Mouse (Mus musculus): Measurements from ENCODE around the gene Shq1. TPM values are rescaled to one million over a fixed set of nuclear protein-coding genes. Genes with fewer than 3 reads are reported as not detected.

Gene Shq1
- polyA plus RNA-seq, 1 experiment = 2.7 TPM

DNA sequence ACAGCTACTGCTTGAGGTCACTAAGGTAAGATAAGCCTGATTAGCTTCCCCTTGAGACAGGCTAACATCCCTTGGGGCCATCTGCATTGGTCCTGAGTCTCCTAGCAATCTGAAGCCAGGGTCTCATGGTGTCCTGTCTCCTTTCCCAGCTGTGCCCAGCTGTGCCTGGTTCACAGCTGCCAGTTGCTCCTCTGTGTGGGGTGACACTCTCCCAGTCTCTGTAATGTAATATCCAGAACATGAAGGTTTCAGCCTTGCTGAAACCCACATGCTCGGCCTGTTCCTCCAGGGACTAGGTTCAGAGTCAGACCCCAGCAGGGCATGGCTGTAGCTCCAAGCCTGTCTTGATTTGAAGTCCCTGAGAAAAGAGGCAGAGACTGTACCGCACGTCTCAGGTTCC, 141.3 kb downstream of the Shq1 start:
- H3K27ac ChIP-seq (ENCODE audit: insufficient read depth, low read depth, low read length) = no peak overlapping the region
- TF ChIP-seq POLR2A (IDR thresholded peaks at IDR 0.05; ENCODE audit: borderline replicate concordance, low read depth, low read length) (no peak), CTCF (IDR thresholded peaks at IDR 0.05; ENCODE audit: low read depth, low read length) (no peak)
- 0 out of 2 replicates have a peak, but pooled peaks cover 3% of the 10 kb centered on the region for H3K4me1 ChIP-seq (ENCODE audit: control insufficient read depth, insufficient read depth, low read length)
- no peak overlapping the region for H3K4me3 ChIP-seq (ENCODE audit: insufficient read depth, low read length)

DNA sequence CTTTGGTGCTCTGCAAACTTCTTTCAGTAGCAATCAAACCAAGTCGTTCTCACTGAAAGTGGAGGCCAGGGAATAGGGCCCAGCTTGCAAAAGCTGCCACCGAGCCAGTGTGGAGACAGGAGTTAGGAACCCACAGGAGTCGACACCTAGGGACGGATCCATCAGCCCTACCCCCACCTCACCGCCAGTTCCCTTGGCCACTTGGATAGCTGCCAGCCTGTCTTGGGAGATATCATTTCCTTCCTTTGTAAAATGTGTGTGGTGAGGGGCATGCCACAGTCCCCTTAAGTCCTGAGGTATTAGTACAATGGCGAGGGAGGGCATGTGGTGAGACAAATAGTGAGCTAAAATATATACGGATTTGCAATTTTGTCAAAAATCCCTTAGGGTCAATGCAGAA, 142.4 kb downstream of the Shq1 start:
- 0 out of 2 replicates have a peak, but pooled peaks cover 3% of the 10 kb centered on the region for H3K4me1 ChIP-seq (ENCODE audit: control insufficient read depth, insufficient read depth, low read length)

DNA sequence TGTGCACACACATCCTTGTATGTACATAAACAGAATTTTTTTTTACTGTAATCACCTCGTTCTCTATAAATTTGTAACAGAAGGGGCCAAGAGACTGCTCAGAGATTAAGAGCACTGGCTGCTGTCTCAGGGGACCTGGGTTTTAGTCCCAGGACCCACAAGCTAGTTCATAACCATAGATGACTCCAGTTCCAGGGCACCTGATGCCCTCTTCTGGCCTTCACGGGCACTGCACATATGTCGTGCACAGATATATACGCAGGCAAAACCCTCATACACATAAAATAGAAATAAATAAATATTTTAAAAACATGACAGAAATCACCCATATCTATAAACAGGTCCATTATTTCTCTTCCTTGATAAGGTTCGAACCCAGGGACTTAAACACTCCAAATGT, 143.0 kb downstream of the Shq1 start:
- Histone ChIP-seq H3K4me3 (ENCODE audit: insufficient read depth, low read length) (no peak overlapping the region), H3K4me1 (ENCODE audit: control insufficient read depth, insufficient read depth, low read length) (0 out of 2 replicates have a peak, but pooled peaks cover 3% of the 10 kb centered on the region), H3K27ac (ENCODE audit: insufficient read depth, low read depth, low read length) (no peak overlapping the region)
- TF ChIP-seq CTCF (IDR thresholded peaks at IDR 0.05; ENCODE audit: low read depth, low read length) (peak; percentile 60), POLR2A (IDR thresholded peaks at IDR 0.05; ENCODE audit: borderline replicate concordance, low read depth, low read length) (no peak)

More for the DNA sequence above, 142.4 kb downstream of the Shq1 start:
- Histone ChIP-seq H3K4me3 (ENCODE audit: insufficient read depth, low read length) (no peak overlapping the region), H3K27ac (ENCODE audit: insufficient read depth, low read depth, low read length) (no peak overlapping the region)
- TF ChIP-seq CTCF (IDR thresholded peaks at IDR 0.05; ENCODE audit: low read depth, low read length) (no peak), POLR2A (IDR thresholded peaks at IDR 0.05; ENCODE audit: borderline replicate concordance, low read depth, low read length) (no peak)

DNA sequence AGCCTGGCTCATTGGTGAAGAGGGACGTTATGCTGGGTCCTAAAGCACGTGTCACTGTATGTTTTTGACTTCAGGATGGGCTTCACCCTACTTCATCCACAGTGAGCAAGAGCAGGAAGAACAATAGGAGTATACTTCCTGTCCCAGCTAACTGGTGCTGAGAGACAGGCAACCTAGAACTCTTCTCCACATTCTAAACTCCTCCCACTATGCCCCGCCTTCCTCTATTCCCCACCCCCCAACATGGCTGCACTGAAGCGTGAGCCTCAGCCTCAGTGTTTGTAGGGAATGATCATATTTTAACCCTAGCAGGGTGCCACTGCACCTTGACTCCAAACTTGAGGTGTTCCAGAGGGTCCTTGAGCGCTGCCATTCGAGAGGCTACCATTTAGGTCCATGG, 143.8 kb downstream of the Shq1 start:
- TF ChIP-seq CTCF (IDR thresholded peaks at IDR 0.05; ENCODE audit: low read depth, low read length) (no peak), POLR2A (IDR thresholded peaks at IDR 0.05; ENCODE audit: borderline replicate concordance, low read depth, low read length) (no peak)
- Histone ChIP-seq H3K27ac (ENCODE audit: insufficient read depth, low read depth, low read length) (no peak overlapping the region), H3K4me1 (ENCODE audit: control insufficient read depth, insufficient read depth, low read length) (0 out of 2 replicates have a peak, but pooled peaks cover 3% of the 10 kb centered on the region), H3K4me3 (ENCODE audit: insufficient read depth, low read length) (no peak overlapping the region)

DNA sequence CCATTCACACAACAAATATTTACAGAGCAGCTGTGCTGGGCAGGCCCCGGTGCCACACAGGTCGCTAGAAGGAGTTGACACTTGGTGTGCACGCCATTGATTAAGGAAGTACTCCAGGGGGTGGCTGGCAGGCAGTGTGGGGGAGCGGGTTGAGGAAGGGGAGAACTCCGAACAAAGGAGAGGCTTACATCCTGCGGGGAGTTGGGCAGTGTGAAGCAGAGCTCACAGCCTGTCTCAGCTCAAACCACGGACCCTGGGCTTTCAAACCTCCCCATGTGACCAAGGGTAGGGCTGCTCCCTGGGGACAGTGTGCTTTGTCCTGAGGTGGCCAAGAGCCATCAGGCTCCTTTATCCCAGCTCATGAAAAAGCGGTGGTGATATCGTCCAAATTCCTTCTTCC, 144.9 kb downstream of the Shq1 start:
- Histone ChIP-seq H3K4me3 (ENCODE audit: insufficient read depth, low read length) (no peak overlapping the region), H3K27ac (ENCODE audit: insufficient read depth, low read depth, low read length) (no peak overlapping the region), H3K4me1 (ENCODE audit: control insufficient read depth, insufficient read depth, low read length) (peaks cover 9% of the 10 kb centered on the region)
- no peak for TF ChIP-seq POLR2A (IDR thresholded peaks at IDR 0.05; ENCODE audit: borderline replicate concordance, low read depth, low read length)
- no peak for TF ChIP-seq CTCF (IDR thresholded peaks at IDR 0.05; ENCODE audit: low read depth, low read length)

DNA sequence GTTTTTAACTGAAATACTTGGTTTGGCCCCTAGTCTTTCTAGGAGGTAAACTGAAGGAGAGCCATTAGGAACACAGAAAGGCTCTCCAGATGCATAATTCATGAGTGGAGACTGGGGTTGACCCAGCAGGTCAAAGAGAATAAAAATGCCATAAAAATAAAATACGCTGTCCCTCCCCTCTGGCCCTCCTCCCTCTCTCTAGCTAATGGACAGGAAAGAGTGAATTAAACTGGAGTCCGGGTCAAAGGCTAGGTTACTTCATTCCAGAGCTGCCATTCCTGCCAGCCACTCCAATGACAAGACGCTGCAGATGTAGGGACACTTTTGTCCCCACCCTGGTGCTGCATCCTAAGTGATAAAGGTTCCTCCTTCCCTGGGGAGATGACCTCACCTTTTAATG, 145.5 kb downstream of the Shq1 start:
- Histone ChIP-seq H3K27ac (ENCODE audit: insufficient read depth, low read depth, low read length) (no peak overlapping the region), H3K4me1 (ENCODE audit: control insufficient read depth, insufficient read depth, low read length) (peaks cover 9% of the 10 kb centered on the region), H3K4me3 (ENCODE audit: insufficient read depth, low read length) (no peak overlapping the region)
- TF ChIP-seq CTCF (IDR thresholded peaks at IDR 0.05; ENCODE audit: low read depth, low read length) (no peak), POLR2A (IDR thresholded peaks at IDR 0.05; ENCODE audit: borderline replicate concordance, low read depth, low read length) (no peak)

DNA sequence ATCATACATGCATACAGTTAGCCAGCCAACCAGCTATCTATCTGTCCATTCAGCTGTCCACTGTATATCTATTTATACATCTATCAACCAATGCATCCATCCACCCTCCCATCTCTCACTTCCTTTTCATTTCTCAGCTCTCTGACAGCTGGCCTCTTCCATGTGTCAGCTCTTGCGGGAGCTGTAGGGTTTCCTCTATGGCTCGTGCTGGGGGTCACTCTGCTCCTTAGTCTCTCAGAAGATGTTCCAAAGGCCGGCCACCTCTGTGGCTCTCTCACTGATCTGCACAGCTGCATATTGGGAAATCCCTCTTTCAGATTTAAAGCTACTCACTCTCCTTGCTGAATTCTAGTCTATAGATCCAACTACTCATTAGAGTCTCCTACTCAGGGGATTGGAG, 148.5 kb downstream of the Shq1 start:
- TF ChIP-seq POLR2A (IDR thresholded peaks at IDR 0.05; ENCODE audit: borderline replicate concordance, low read depth, low read length) (no peak), CTCF (IDR thresholded peaks at IDR 0.05; ENCODE audit: low read depth, low read length) (no peak)
- Histone ChIP-seq H3K4me1 (ENCODE audit: control insufficient read depth, insufficient read depth, low read length) (peaks cover 9% of the 10 kb centered on the region), H3K27ac (ENCODE audit: insufficient read depth, low read depth, low read length) (no peak overlapping the region), H3K4me3 (ENCODE audit: insufficient read depth, low read length) (no peak overlapping the region)

DNA sequence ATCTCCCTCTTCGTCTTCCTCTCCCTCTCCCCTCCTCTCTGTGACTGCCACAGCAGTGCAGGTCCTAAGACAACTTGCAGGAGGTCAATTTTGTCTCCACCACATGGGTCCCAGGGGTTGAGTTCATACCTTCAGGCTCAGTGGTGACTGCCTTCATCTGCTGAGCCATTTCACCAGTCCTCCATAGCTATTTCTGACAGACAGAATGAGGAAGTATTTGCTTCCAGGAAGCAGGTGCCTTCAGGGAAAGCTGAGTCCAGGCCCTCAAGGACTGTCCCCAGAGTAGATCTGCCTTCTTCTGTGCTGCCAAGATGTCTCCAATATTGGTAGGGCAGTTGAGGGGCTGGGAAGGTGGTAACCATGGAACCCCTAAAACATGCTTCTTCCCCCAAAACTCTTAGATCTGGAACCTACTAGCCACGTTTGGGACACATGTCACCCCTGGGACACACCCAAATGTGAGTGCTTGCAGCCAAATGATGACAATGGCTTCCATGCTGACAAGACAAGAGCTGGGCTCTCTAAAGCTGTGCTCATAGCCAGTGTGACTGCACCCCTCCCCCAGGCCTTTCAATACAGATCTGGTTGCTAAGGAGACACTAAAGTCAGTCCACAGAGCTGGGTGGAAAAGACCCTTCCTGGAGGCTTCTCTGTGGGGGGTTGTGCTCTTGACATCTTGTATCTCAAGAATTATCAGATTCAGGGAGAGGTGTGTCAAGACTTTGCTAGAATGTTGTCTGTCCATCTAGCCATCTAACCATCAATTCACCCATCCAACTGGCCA, 149.2 kb downstream of the Shq1 start:
- Histone ChIP-seq H3K27ac (ENCODE audit: insufficient read depth, low read depth, low read length) (no peak overlapping the region), H3K4me1 (ENCODE audit: control insufficient read depth, insufficient read depth, low read length) (peaks cover 9% of the 10 kb centered on the region), H3K4me3 (ENCODE audit: insufficient read depth, low read length) (no peak overlapping the region)
- TF ChIP-seq CTCF (IDR thresholded peaks at IDR 0.05; ENCODE audit: low read depth, low read length) (no peak), POLR2A (IDR thresholded peaks at IDR 0.05; ENCODE audit: borderline replicate concordance, low read depth, low read length) (no peak)

DNA sequence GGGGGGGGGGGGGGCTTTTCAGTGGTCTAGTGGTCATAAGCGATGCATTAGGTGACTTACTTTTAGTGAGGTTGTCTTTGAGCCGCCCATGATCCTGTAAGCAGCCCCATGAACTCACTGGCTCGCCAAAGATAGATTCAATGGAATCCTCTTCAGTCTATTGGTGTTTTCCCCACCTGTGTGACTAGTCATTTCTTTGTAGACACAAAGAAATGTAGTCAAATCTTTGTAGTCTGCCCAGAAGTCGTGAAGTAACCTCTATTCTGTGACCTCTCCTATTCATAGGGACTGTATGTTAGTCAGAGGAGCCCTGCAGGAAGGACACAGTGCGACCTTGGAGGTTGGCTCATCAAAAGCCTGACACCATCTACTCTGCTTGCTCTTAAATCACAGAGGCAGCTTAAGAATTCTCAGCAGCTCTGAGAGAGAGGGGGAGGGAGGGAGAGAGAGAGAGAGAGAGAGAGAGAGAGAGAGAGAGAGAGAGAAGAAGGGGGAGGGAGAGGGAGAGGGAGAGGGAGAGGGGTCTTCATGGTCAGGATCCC, 150.3 kb downstream of the Shq1 start:
- no peak overlapping the region for H3K27ac ChIP-seq (ENCODE audit: insufficient read depth, low read depth, low read length)
- TF ChIP-seq CTCF (IDR thresholded peaks at IDR 0.05; ENCODE audit: low read depth, low read length) (no peak), POLR2A (IDR thresholded peaks at IDR 0.05; ENCODE audit: borderline replicate concordance, low read depth, low read length) (no peak)
- H3K4me1 ChIP-seq (ENCODE audit: control insufficient read depth, insufficient read depth, low read length) = peaks cover 9% of the 10 kb centered on the region

DNA sequence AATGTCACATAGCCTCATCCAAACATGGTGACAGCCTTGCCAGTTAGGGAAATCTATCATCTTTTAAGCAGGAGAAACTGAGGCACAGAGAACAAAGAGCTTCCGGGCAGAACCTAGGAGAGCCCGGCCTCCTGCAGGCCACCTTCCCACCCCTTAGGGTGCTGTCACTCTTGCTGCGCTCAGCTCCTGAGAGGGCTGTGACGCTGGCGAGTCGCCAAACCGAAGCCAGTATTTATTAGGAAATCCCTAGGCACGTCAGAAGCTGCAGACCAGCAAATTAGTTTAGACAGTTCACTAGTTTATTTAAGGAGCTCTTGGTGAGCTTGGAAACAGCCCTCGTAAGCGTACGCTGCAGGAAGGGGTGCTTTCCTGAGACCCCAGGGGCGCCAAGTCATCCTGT, 151.1 kb downstream of the Shq1 start:
- Histone ChIP-seq H3K4me3 (ENCODE audit: insufficient read depth, low read length) (no peak overlapping the region), H3K4me1 (ENCODE audit: control insufficient read depth, insufficient read depth, low read length) (peaks cover 9% of the 10 kb centered on the region), H3K27ac (ENCODE audit: insufficient read depth, low read depth, low read length) (no peak overlapping the region)
- TF ChIP-seq CTCF (IDR thresholded peaks at IDR 0.05; ENCODE audit: low read depth, low read length) = no peak
- TF ChIP-seq POLR2A (IDR thresholded peaks at IDR 0.05; ENCODE audit: borderline replicate concordance, low read depth, low read length) = no peak

More for the DNA sequence above, 150.3 kb downstream of the Shq1 start:
- H3K4me3 ChIP-seq (ENCODE audit: insufficient read depth, low read length) = no peak overlapping the region

Other genes starting within 250 kb of the Shq1 start
- gene Gxylt2, start 33.6 kb upstream of the Shq1 start, polyA plus RNA-seq (2012; ENCODE audit: insufficient read depth, insufficient read length, missing spikeins) = not detected in 2 replicates
- gene Ppp4r2, start 162.5 kb upstream of the Shq1 start, polyA plus RNA-seq (2012; ENCODE audit: insufficient read depth, insufficient read length, missing spikeins) = 66.7 and 69.2 TPM in 2 replicates